Mouse (Mus musculus): ENCODE results near the gene Vps16.

DNA sequence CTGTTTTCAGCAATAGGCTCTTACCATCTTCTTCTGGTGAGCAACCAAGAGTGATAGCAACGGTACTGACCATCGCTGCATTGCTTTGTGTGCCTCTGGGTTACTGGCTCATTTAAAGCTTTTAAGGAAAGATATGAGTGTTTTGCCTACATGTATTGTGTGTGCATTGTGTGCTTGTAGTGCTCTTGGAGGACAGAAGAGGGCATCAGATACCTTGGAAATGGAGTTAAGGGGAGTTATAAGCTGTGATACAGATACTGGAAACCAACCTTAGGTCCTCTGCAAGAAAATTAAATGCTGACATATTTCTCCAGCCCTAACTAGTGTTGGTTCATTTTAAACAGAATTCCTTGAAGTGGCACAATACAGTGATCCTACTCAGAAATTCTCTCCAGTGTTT is 35.3 kb upstream of the Vps16 start:
- no peak for TF ChIP-seq TAL1 (conservative IDR thresholded peaks at IDR 0.05; ENCODE audit: low read depth, low read length)
- no peak for TF ChIP-seq GATA1 (IDR thresholded peaks at IDR 0.05; ENCODE audit: borderline replicate concordance, low read length)
- no peak for TF ChIP-seq CTCF (IDR thresholded peaks at IDR 0.05; ENCODE audit: low read depth, low read length)
- no peak for TF ChIP-seq POLR2AphosphoS5 (IDR thresholded peaks at IDR 0.05; ENCODE audit: insufficient replicate concordance, low read depth, low read length)

Data from G1E (cell line).